Mouse (Mus musculus) induced T-regulatory cell, adult 2 months (primary cell): ENCODE measurements around the gene Gm20388.

Experiments used
- DNase-seq: peaks from one replicate; pipeline ENCODE4 v3.0.0-alpha.2; 2012; ENCODE audit warnings: low read depth

The Gm20388 gene

GRCm38 (mm10) chr8:120167821-120168220 lies 257.2 kb downstream of the Gm20388 start:
- no peak for DNase-seq

DNA sequence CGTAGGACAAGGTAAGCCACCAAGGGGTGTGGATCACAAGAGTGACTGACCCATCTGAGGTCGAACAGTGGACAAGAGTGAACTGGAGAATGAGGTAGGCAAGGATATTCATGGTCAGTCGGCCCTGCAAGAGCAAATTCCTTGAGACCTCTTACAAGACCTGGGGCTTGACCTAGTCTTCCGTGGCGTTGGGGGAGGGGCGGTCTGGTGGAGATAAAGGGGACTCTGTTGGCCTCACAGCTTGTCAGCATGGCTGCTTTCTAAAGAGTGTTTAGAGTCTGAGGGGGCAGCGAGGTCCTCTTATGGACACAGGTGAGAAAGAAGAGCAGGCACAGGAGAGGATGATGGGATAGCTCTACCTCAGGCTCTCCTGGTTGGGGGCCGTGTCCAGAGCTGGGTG lies 258.5 kb downstream of the Gm20388 start:
- no peak for DNase-seq

DNA sequence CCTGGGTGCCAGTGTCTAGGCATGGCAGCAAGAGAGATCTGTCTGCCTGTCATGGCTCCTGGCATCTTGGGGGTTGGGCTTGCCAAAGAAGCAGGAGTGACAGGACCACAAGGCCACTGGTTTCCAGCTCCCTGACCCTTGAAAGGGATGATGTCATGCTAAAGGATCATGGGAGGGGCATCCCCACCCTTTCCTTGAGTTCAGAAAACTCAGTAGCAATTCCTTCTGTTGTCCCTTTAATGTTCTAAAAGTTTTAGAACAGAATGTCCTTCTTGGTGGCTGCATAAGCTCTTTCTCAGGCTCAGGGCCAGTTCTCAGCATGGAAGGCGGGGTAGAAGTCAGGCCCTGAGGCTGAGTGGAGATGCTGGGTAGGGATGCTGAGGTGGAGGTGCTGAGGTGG lies 262.6 kb downstream of the Gm20388 start:
- DNase-seq = no peak

- no peak for DNase-seq
Observed at GRCm38 (mm10) chr8:120174606-120175005, 264.0 kb downstream of the Gm20388 start.

DNA sequence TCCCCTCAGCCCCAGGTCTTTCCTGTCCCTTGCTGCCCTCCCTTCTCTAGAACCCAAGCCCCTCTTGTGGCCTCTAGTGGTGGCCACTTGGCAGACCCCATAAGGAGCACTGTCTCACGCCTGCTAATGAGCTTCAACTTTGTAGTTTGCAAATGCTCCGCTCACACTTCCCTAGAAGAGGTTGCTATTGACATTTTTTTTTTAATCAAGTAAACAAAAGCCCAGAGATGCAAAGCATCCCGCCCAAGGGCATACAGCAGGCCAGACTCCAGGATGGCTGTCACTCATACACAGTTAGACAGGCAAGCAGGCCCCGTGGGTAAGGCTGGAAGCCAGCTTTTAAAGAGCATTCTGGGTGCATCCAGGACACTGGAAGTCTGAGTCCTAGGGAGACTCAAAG lies 266.0 kb downstream of the Gm20388 start:
- no peak for DNase-seq

DNA sequence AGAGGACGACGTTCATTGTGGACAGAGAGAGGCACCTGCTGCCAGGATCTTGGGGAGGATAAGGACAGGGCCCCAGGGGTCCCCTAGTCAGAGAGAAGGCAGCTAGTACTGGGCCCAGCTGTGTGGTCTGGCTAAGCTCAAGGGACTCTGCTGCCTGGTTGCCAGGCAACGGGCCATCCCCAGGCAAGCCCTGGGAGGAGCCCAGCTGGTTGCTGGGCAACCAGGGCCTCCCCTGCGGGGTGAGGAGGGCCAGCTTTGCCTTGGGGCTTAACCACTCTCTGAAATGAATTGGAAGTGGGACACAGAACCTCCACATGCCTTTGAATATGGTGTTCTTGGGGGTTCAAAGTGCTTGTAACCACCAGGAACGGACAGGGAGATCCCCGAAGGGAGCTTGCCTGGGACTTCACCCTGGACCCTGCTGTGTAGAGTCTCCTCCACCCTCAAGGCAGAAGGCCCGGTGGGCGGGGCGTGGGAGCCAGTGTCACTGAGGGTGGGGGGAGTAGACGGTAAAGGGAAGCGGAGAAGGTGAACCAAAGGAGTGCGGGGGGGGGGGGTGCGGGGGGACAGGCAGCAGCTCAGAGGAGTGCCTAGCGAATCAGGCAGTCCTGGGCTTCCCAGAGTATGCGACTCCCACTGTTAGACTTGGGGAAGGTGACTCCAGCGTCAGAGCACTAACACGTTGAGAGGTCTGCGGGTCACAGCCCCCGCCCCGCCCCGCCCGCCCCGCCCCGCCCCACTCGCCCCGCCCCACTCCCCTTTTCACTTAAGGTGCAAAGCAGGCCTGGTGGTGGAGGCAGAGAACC lies 266.9 kb downstream of the Gm20388 start, which contains the start of gene Fam92b:
Gene Fam92b, minus strand, starts transcription at position 149 of the 806 bp plus-strand sequence.
- peak; percentile 61 for DNase-seq

DNA sequence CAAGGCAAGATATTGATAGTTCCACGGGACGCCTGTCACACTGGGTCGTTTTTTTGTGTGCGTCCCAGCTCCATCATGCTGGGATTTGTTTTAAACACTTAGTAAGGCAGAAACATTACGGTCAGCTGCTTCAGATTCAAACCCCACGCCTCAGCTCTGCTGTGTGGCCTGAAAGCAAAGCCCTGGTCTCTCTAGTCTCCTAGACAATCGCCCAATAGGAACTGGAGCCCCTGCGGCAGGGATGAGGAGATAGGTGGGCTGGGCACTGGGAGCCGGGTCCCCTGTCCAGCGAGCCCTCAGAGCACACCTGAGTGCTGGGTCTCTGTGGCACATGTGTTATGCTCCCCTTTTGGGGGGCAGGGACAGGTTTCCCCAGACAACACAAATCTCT lies 267.5 kb downstream of the Gm20388 start:
- peak; percentile 5 for DNase-seq

GRCm38 (mm10) chr8:120179027-120179431 lies 268.4 kb downstream of the Gm20388 start:
- peak; percentile 92 for DNase-seq

DNA sequence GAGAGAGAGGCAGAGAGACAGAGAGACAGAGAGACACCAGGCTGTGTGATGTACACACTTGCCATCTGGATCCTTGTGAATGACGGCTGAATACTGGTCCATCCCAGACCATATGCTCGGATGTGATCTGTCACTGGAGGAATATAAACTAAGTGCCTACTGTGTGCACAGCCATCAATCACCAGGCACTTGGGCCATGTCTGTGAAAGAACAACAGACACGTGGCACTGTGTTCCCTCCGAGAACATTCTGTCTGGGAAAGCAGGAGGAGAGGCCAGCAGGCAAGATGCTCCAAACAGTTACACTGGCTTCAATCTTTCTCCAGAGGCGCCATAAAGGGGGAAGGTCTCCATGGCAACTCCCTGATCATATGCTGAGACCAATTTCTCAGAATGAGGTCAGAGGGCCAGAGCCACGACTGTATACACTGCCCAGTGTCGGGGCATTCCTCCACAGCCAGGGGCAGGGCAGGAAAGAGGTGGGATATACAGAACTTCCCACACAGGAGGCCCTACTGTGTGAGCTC lies 269.9 kb downstream of the Gm20388 start:
- no peak for DNase-seq

GRCm38 (mm10) chr8:120181274-120181673 lies 270.6 kb downstream of the Gm20388 start:
- DNase-seq = no peak

DNA sequence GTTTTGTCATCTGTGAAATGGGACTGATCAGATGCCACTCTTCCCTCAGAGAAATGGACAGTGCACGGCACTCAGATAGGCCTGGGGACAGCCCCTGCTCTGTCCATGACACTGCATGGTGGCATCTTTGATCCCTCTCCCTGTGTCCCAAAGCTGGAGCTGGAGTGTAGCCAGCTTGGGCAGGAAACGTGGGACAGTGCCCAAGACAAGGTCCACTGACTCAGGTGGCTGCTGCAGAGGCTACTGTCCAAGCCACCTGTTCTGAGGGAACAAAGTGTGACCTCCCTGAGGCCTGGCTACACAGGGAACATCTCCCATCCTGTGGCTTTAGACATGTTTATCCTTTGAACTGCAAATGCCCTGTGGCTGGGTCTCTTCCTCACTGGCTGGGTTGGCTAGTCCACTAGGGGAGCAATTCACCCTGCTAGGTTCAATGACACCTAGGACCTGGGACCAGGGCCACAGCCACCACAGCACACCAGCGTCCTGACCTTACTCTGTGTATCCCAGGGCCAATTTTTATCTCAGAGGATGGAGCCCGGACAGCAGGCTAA lies 271.3 kb downstream of the Gm20388 start:
- DNase-seq = no peak

- no peak for DNase-seq
Observed at GRCm38 (mm10) chr8:120184366-120184765, 273.7 kb downstream of the Gm20388 start.

DNA sequence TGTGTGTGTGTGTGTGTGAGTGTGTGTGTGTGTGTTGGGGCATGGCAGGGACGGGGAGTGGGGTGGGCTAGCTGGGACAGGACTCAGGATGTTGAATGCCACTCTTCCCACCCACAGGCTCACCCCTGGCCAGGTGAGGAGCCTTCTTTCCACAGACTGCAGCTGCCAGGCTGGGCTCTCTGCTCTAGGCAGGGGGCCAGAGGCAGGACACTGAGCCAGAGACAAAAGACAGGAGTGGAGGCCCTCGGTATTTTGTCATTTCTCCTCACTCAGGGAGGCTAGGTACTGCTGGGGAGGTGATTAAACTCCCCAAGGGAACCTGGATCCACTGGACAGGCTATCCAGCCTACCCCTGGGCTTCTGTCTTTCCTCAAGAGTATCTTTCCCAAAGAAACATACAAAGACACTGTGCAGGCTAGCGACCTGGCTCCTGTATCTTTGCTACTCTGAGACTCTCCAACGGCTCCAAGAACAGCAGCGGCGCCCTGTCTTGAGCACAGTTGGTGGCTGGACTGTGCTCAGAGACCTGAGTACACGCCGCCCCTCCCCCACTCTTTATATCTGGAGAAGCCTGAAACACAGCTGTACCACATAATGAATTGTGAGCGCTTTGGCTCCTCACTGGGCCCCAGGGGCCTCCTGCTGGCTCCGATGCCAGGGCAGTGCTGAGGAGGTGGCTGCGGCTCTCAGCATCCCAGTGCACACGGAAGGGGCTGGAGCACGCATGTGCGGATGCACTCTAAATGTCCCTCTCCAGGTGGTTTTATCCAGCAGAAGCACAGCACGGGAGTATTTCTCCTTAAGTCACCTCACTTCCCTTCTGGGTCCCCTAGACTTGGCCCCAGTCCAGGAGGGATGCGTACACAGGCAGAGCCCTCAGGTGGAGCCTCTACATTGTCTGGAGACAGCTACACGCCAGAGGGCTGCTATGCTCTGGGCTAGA lies 274.5 kb downstream of the Gm20388 start:
- DNase-seq = no peak

GRCm38 (mm10) chr8:120186454-120186853 lies 275.8 kb downstream of the Gm20388 start:
- no peak for DNase-seq

GRCm38 (mm10) chr8:120188510-120188909 lies 277.9 kb downstream of the Gm20388 start:
- no peak for DNase-seq

- DNase-seq = no peak
Observed at GRCm38 (mm10) chr8:120189440-120189839, 278.8 kb downstream of the Gm20388 start.

GRCm38 (mm10) chr8:120190107-120190809 lies 279.6 kb downstream of the Gm20388 start:
- DNase-seq = no peak

- DNase-seq = no peak
Observed at GRCm38 (mm10) chr8:120190810-120191413, 280.3 kb downstream of the Gm20388 start.

- no peak for DNase-seq
Observed at GRCm38 (mm10) chr8:120191633-120192032, 281.0 kb downstream of the Gm20388 start.

- no peak for DNase-seq
Observed at GRCm38 (mm10) chr8:120192118-120192517, 281.5 kb downstream of the Gm20388 start.

DNA sequence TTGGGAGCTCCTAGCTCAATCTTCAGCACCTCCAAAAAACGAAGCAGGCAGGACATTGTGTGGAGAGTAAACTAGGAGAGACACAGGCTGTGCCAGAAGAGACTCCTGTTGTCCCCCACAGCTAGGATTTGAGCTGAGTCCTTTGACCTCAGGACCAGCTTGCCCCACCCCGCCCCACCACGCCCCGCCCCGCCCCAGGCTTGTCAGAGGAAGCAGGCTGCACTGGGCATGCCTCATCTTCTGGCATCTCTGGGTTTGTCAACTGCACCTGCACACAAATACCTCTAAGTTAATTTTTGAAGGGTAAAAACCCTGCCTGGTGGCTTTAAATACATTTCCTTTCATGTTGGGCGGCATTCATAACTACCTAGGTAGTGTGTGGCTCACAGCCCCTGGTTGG lies 290.7 kb downstream of the Gm20388 start:
- no peak for DNase-seq
